Mouse (Mus musculus) G1E (cell line): Measurements from ENCODE around the gene Dhrs3.

Source experiments
- CTCF ChIP-seq: IDR thresholded peaks from 2 replicates; pipeline ENCODE4 v1.5.1; 2012; ENCODE audit warnings: low read depth, low read length, inconsistent platforms, mixed read lengths
- GATA1 ChIP-seq: IDR thresholded peaks from 2 replicates; pipeline ENCODE4 v1.6.1; 2012; ENCODE audit warnings: borderline replicate concordance, low read length, inconsistent platforms, mixed read lengths
- TAL1 ChIP-seq: conservative IDR thresholded peaks from 2 replicates; pipeline ENCODE4 v1.6.1; 2012; ENCODE audit warnings: low read depth, low read length, inconsistent platforms, mixed read lengths

- TF ChIP-seq GATA1 (no peak), CTCF (no peak), TAL1 (no peak)
These were observed 44.0 kb downstream of the Dhrs3 start for GRCm38 (mm10) chr4:144936563-144937154.
